Mouse (Mus musculus) stomach, embryonic 16.5 days (tissue): ENCODE results near the gene Adprh. TPM values are rescaled to one million over a fixed set of nuclear protein-coding genes. Genes with fewer than 3 reads are reported as not detected.
"Not testable (repeated sequence)": the region's sequence is repeated elsewhere in the genome, so short reads cannot be mapped to it uniquely, and the experiment has no call there.

Experiments used
- ATAC-seq: fragments of 200-750 bp; cut with Nextera tagmentation; 2 replicates; pipeline ENCODE4 v1.8.0; 2017; ENCODE audit warnings: moderate number of reproducible peaks, moderate TSS enrichment; ENCODE audit not compliant: insufficient read depth, low FRiP score
- H3K27ac ChIP-seq: fragments of 300-500 bp; sonication (generic); 2 replicates; pipeline ENCODE4 v1.5.1; 2014; ENCODE audit warnings: low read length
- H3K27me3 ChIP-seq: fragments of 300-500 bp; sonication (generic); 2 replicates; pipeline ENCODE4 v1.6.1; 2014; ENCODE audit warnings: low read length, control low read depth, mixed read lengths; ENCODE audit not compliant: control insufficient read depth, insufficient read depth
- H3K36me3 ChIP-seq: fragments of 300-500 bp; sonication (generic); 2 replicates; pipeline ENCODE4 v1.6.1; 2014; ENCODE audit warnings: low read length; ENCODE audit not compliant: control insufficient read depth, insufficient read depth
- H3K4me1 ChIP-seq: fragments of 300-500 bp; sonication (generic); 2 replicates; pipeline ENCODE4 v1.6.1; 2014; ENCODE audit warnings: low read length, control low read depth, mixed read lengths; ENCODE audit not compliant: control insufficient read depth, insufficient read depth
- H3K4me2 ChIP-seq: fragments of 300-500 bp; sonication (generic); 2 replicates; pipeline ENCODE4 v1.6.1; 2014; ENCODE audit warnings: low read depth, low read length, mixed read lengths
- H3K4me3 ChIP-seq: fragments of 300-500 bp; sonication (generic); replicated peaks from 2 replicates; pipeline ENCODE4 v1.5.1; 2014; ENCODE audit warnings: mild to moderate bottlenecking, low read length
- H3K9ac ChIP-seq: fragments of 300-500 bp; sonication (generic); 2 replicates; pipeline ENCODE4 v1.6.1; 2014; ENCODE audit warnings: low read length
- H3K9me3 ChIP-seq: fragments of 300-500 bp; sonication (generic); replicated peaks from 2 replicates; pipeline ENCODE4 v1.6.1; 2016; ENCODE audit warnings: low read length, control low read depth; ENCODE audit not compliant: control insufficient read depth
- WGBS: fragments of 180-500 bp; shearing (Covaris S2); extraction: QIAGEN DNeasy Blood & Tissue Kit; methylation state at CpG from one replicate; pipeline ENCODE4 v1.1.7; 2014; 5-methylcytosine and 5-hydroxymethylcytosine counted together
- polyA plus RNA-seq: library from polyadenylated mRNA; unstranded; fragments of >200 nt; fragmentation: Nextera tagmentation; extraction: Ambion mirVana; gene quantifications from 2 replicates; pipeline ENCODE4 v1.2.1, GENCODE M21; 2015

Adprh gene
- polyA plus RNA-seq, 1 experiment from 2014 or later: 79.4 TPM

GRCm38 (mm10) chr16:38477241-38477608 is 24.7 kb upstream of the Adprh start:
- H3K27me3 ChIP-seq, H3K27ac ChIP-seq, H3K4me1 ChIP-seq, H3K9me3 ChIP-seq, ATAC-seq, H3K36me3 ChIP-seq: not testable (repeated sequence)
- H3K4me3 ChIP-seq: peak overlapping the region; percentile 49
- peak overlapping the region; percentile 82 for H3K4me2 ChIP-seq
- WGBS: 29% methylated on average over 14 of the region's 14 CpGs
- H3K9ac ChIP-seq: peak overlapping the region; percentile 71

- H3K27me3 ChIP-seq: no peaks in the 10 kb centered on the region
- peaks cover 8% of the 10 kb centered on the region; the same call in 1 of the 2 replicates for H3K4me1 ChIP-seq
- no peaks in the 10 kb centered on the region for H3K36me3 ChIP-seq
- no peaks in the 10 kb centered on the region for H3K9me3 ChIP-seq
- peak overlapping the region; percentile 82 for H3K4me2 ChIP-seq
- ATAC-seq: peak; percentile 33; the same call in 1 of the 2 replicates
- 6% methylated on average over 34 of the region's 34 CpGs for WGBS
- H3K27ac ChIP-seq: peak overlapping the region; percentile 42; the same call in 1 of the 2 replicates
- H3K9ac ChIP-seq: peak overlapping the region; percentile 71
- peak overlapping the region; percentile 49 for H3K4me3 ChIP-seq
Measured at GRCm38 (mm10) chr16:38476312-38477240, 24.1 kb upstream of the Adprh start.

- Histone ChIP-seq H3K36me3 (no peaks in the 10 kb centered on the region), H3K27me3 (no peaks in the 10 kb centered on the region), H3K9me3 (no peaks in the 10 kb centered on the region), H3K9ac (peak overlapping the region; percentile 71; the same call in 1 of the 2 replicates), H3K4me1 (peaks cover 8% of the 10 kb centered on the region; the same call in 1 of the 2 replicates), H3K4me2 (peak overlapping the region; percentile 82; the same call in 1 of the 2 replicates), H3K27ac (no peak overlapping the region), H3K4me3 (peak overlapping the region; percentile 49)
- WGBS: 38% methylated on average over 4 of the region's 4 CpGs
- ATAC-seq: no peak
Measured at GRCm38 (mm10) chr16:38475681-38476311, 23.3 kb upstream of the Adprh start.

GRCm38 (mm10) chr16:38474677-38475286 is 22.3 kb upstream of the Adprh start:
- Histone ChIP-seq H3K36me3 (no peaks in the 10 kb centered on the region), H3K4me2 (no peak overlapping the region), H3K9me3 (no peaks in the 10 kb centered on the region), H3K27me3 (no peaks in the 10 kb centered on the region), H3K4me3 (no peak overlapping the region), H3K27ac (no peak overlapping the region), H3K9ac (no peak overlapping the region), H3K4me1 (peaks cover 8% of the 10 kb centered on the region; the same call in 1 of the 2 replicates)
- 90% methylated on average over 9 of the region's 9 CpGs for WGBS
- no peak for ATAC-seq

GRCm38 (mm10) chr16:38473661-38474060 is 21.2 kb upstream of the Adprh start:
- H3K4me1 ChIP-seq: peaks cover 8% of the 10 kb centered on the region; the same call in 1 of the 2 replicates
- no peak overlapping the region for H3K4me2 ChIP-seq
- H3K27ac ChIP-seq: no peak overlapping the region
- H3K9ac ChIP-seq: no peak overlapping the region
- H3K27me3 ChIP-seq: no peaks in the 10 kb centered on the region
- WGBS: 83% methylated on average over 5 of the region's 5 CpGs
- no peaks in the 10 kb centered on the region for H3K36me3 ChIP-seq
- no peaks in the 10 kb centered on the region for H3K9me3 ChIP-seq
- H3K4me3 ChIP-seq: no peak overlapping the region
- no peak for ATAC-seq

GRCm38 (mm10) chr16:38472507-38472873 is 20.0 kb upstream of the Adprh start:
- Histone ChIP-seq H3K27me3 (no peaks in the 10 kb centered on the region), H3K27ac (no peak overlapping the region), H3K9me3 (no peaks in the 10 kb centered on the region), H3K4me2 (no peak overlapping the region), H3K4me1 (peaks cover 8% of the 10 kb centered on the region; the same call in 1 of the 2 replicates), H3K4me3 (no peak overlapping the region), H3K9ac (no peak overlapping the region), H3K36me3 (no peaks in the 10 kb centered on the region)
- ATAC-seq: no peak
- WGBS: 85% methylated on average over 5 of the region's 5 CpGs

GRCm38 (mm10) chr16:38471697-38472506 is 19.4 kb upstream of the Adprh start:
- Histone ChIP-seq H3K27ac (no peak overlapping the region), H3K9me3 (no peaks in the 10 kb centered on the region), H3K4me3 (no peak overlapping the region), H3K9ac (no peak overlapping the region), H3K4me1 (peaks cover 6% of the 10 kb centered on the region; the same call in 1 of the 2 replicates), H3K36me3 (no peaks in the 10 kb centered on the region), H3K27me3 (no peaks in the 10 kb centered on the region), H3K4me2 (no peak overlapping the region)
- 63% methylated on average over 11 of the region's 11 CpGs for WGBS
- ATAC-seq: no peak

GRCm38 (mm10) chr16:38469437-38469836 is 16.9 kb upstream of the Adprh start:
- Histone ChIP-seq H3K9ac (no peak overlapping the region), H3K9me3 (no peaks in the 10 kb centered on the region), H3K36me3 (no peaks in the 10 kb centered on the region), H3K4me3 (no peak overlapping the region), H3K27me3 (no peaks in the 10 kb centered on the region), H3K27ac (no peak overlapping the region), H3K4me1 (no peaks in the 10 kb centered on the region), H3K4me2 (no peak overlapping the region)
- ATAC-seq: no peak
- WGBS: 78% methylated on average over 8 of the region's 8 CpGs
